Mouse (Mus musculus) heart, embryonic 12.5 days (tissue): ENCODE measurements around the gene Dhps. TPM values are rescaled to one million over a fixed set of nuclear protein-coding genes. Genes with fewer than 3 reads are reported as not detected.
A peak's percentile ranks its signal among the peaks of the same experiment; 100 is the strongest.
"Not testable (repeated sequence)": the region's sequence is repeated elsewhere in the genome, so short reads cannot be mapped to it uniquely, and the experiment has no call there.

Source experiments
- ATAC-seq: fragments of 200-750 bp; cut with Nextera tagmentation; 2 replicates; pipeline ENCODE4 v1.8.0; 2017; ENCODE audit warnings: moderate TSS enrichment, moderate library complexity; ENCODE audit not compliant: insufficient number of reproducible peaks, low FRiP score
- H3K27ac ChIP-seq: fragments of 300-500 bp; sonication (generic); 2 replicates; pipeline ENCODE4 v1.5.1; 2016; ENCODE audit warnings: mild to moderate bottlenecking, moderate library complexity; ENCODE audit not compliant: poor library complexity, severe bottlenecking
- H3K27me3 ChIP-seq: fragments of 300-500 bp; sonication (generic); replicated peaks from 2 replicates; pipeline ENCODE4 v1.6.1; 2016; ENCODE audit warnings: mild to moderate bottlenecking, moderate library complexity
- H3K36me3 ChIP-seq: fragments of 300-500 bp; sonication (generic); 2 replicates; pipeline ENCODE4 v1.6.1; 2016; ENCODE audit warnings: mild to moderate bottlenecking, moderate library complexity
- H3K4me1 ChIP-seq: fragments of 300-500 bp; sonication (generic); replicated peaks from 2 replicates; pipeline ENCODE4 v1.6.1; 2016; ENCODE audit warnings: mild to moderate bottlenecking
- H3K4me2 ChIP-seq: fragments of 300-500 bp; sonication (generic); 2 replicates; pipeline ENCODE4 v1.6.1; 2016; ENCODE audit warnings: mild to moderate bottlenecking, moderate library complexity
- H3K4me3 ChIP-seq: fragments of 300-500 bp; sonication (generic); 2 replicates; pipeline ENCODE4 v1.5.1; 2016; ENCODE audit warnings: mild to moderate bottlenecking
- H3K9ac ChIP-seq: fragments of 300-500 bp; sonication (generic); 2 replicates; pipeline ENCODE4 v1.6.1; 2016; ENCODE audit warnings: mild to moderate bottlenecking, moderate library complexity
- H3K9me3 ChIP-seq: fragments of 300-500 bp; sonication (generic); replicated peaks from 2 replicates; pipeline ENCODE4 v1.6.1; 2016; ENCODE audit warnings: mild to moderate bottlenecking, moderate library complexity
- WGBS: fragments of 180-500 bp; shearing (Covaris S2); methylation state at CpG from one replicate; pipeline ENCODE4 v1.1.7; 2016; 5-methylcytosine and 5-hydroxymethylcytosine counted together
- polyA plus RNA-seq: library from polyadenylated mRNA; unstranded; fragments of >200 nt; fragmentation: Nextera tagmentation; extraction: Ambion mirVana; gene quantifications from 2 replicates; pipeline ENCODE4 v1.2.1, GENCODE M21; 2016

The Dhps gene
- polyA plus RNA-seq, 1 experiment from 2014 or later = 60.9 TPM

GRCm38 (mm10) chr8:85096196-85096595 is 24.6 kb downstream of the Dhps start:
- no peak overlapping the region for H3K27ac ChIP-seq
- peaks cover 2% of the 10 kb centered on the region; the same call in 1 of the 2 replicates for H3K9me3 ChIP-seq
- H3K27me3 ChIP-seq = no peaks in the 10 kb centered on the region
- no peak overlapping the region for H3K4me2 ChIP-seq
- no peak overlapping the region for H3K9ac ChIP-seq
- no peaks in the 10 kb centered on the region for H3K4me1 ChIP-seq
- WGBS = 88% methylated on average over 16 of the region's 16 CpGs
- no peak for ATAC-seq
- peaks cover 54% of the 10 kb centered on the region for H3K36me3 ChIP-seq
- H3K4me3 ChIP-seq = no peak overlapping the region

- Histone ChIP-seq H3K4me2 (no peak overlapping the region), H3K27ac (no peak overlapping the region), H3K27me3 (no peaks in the 10 kb centered on the region), H3K4me1 (no peaks in the 10 kb centered on the region), H3K36me3 (peaks cover 51% of the 10 kb centered on the region), H3K4me3 (no peak overlapping the region), H3K9ac (no peak overlapping the region), H3K9me3 (peaks cover 6% of the 10 kb centered on the region; the same call in 1 of the 2 replicates)
- no peak for ATAC-seq
- 76% methylated on average over 4 of the region's 4 CpGs for WGBS
Observed at GRCm38 (mm10) chr8:85096850-85097249, 25.3 kb downstream of the Dhps start.

- 79% methylated on average over 4 of the region's 4 CpGs for WGBS
- H3K9ac ChIP-seq = no peak overlapping the region
- no peak for ATAC-seq
Observed at GRCm38 (mm10) chr8:85100076-85100665, 28.6 kb downstream of the Dhps start.

GRCm38 (mm10) chr8:85113241-85113640 is 41.7 kb downstream of the Dhps start:
- H3K27me3 ChIP-seq = no peaks in the 10 kb centered on the region
- ATAC-seq = no peak

More at GRCm38 (mm10) chr8:85100076-85100665, 28.6 kb downstream of the Dhps start:
- H3K27ac ChIP-seq = no peak overlapping the region
- no peak overlapping the region for H3K4me2 ChIP-seq
- H3K4me3 ChIP-seq = no peak overlapping the region
- H3K9me3 ChIP-seq = peaks cover 14% of the 10 kb centered on the region; the same call in 1 of the 2 replicates
- no peaks in the 10 kb centered on the region for H3K27me3 ChIP-seq
- H3K36me3 ChIP-seq = peaks cover 32% of the 10 kb centered on the region
- no peaks in the 10 kb centered on the region for H3K4me1 ChIP-seq

GRCm38 (mm10) chr8:85115501-85115900 is 43.9 kb downstream of the Dhps start:
- no peak for ATAC-seq
- H3K4me2 ChIP-seq = no peak overlapping the region
- H3K27ac ChIP-seq = no peak overlapping the region
- H3K4me3 ChIP-seq = no peak overlapping the region
- H3K36me3 ChIP-seq = peaks cover 13% of the 10 kb centered on the region
- H3K9ac ChIP-seq = no peak overlapping the region
- no peaks in the 10 kb centered on the region for H3K27me3 ChIP-seq
- H3K4me1 ChIP-seq = peaks cover 6% of the 10 kb centered on the region
- WGBS = 72% methylated on average over 4 of the region's 4 CpGs
- H3K9me3 ChIP-seq = peaks cover 2% of the 10 kb centered on the region

More at GRCm38 (mm10) chr8:85113241-85113640, 41.7 kb downstream of the Dhps start:
- Histone ChIP-seq H3K4me3 (no peak overlapping the region), H3K4me1 (no peaks in the 10 kb centered on the region), H3K36me3 (peaks cover 25% of the 10 kb centered on the region), H3K4me2 (no peak overlapping the region), H3K9ac (no peak overlapping the region), H3K9me3 (peaks cover 12% of the 10 kb centered on the region), H3K27ac (no peak overlapping the region)
- WGBS = 88% methylated on average over 10 of the region's 10 CpGs

DNA sequence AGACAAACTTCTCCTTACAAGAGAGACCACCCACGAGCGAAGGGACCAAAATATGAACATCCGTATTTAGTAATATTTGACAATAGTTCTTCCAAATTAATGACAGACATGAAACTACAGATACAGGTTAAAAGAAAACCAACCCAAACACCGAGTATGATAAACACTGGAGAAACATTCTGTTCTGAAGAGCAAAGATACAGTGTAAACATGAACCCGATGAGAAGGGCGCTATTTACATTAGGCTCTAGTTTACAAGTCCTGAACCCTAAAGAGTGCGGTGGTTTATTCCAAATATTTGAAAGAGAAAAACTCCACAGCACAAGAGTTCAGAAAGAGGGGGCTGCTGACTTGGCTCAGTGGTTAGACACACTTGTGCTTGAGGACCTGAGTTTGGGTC is 45.4 kb downstream of the Dhps start:
- WGBS = 87% methylated on average over 7 of the region's 7 CpGs
- no peaks in the 10 kb centered on the region for H3K27me3 ChIP-seq
- peaks cover 6% of the 10 kb centered on the region for H3K4me1 ChIP-seq
- ATAC-seq = no peak
- H3K4me3 ChIP-seq = no peak overlapping the region
- no peak overlapping the region for H3K27ac ChIP-seq
- no peak overlapping the region for H3K9ac ChIP-seq
- H3K36me3 ChIP-seq = peaks cover under 1% of the 10 kb centered on the region; the same call in 1 of the 2 replicates
- H3K4me2 ChIP-seq = no peak overlapping the region
- H3K9me3 ChIP-seq = no peaks in the 10 kb centered on the region

- Histone ChIP-seq H3K9me3 (no peaks in the 10 kb centered on the region), H3K27me3 (no peaks in the 10 kb centered on the region), H3K36me3 (no peaks in the 10 kb centered on the region), H3K4me2 (peak overlapping the region; percentile 81), H3K4me3 (peak overlapping the region; percentile 77), H3K9ac (peak overlapping the region; percentile 78), H3K4me1 (peaks cover 6% of the 10 kb centered on the region), H3K27ac (peak overlapping the region; percentile 40; the same call in 1 of the 2 replicates)
- ATAC-seq = peak; percentile 73
- 6% methylated on average over 37 of the region's 37 CpGs for WGBS
Observed at GRCm38 (mm10) chr8:85119052-85119981, 47.8 kb downstream of the Dhps start.

GRCm38 (mm10) chr8:85120251-85120650 is 48.7 kb downstream of the Dhps start:
- H3K4me3 ChIP-seq, H3K27me3 ChIP-seq, H3K27ac ChIP-seq, H3K9me3 ChIP-seq, H3K36me3 ChIP-seq, H3K9ac ChIP-seq, H3K4me2 ChIP-seq, H3K4me1 ChIP-seq, ATAC-seq: not testable (repeated sequence)
- 78% methylated on average over 5 of the region's 5 CpGs for WGBS

GRCm38 (mm10) chr8:85122995-85123394 is 51.4 kb downstream of the Dhps start, which contains the start of gene Zfp791:
Gene Zfp791 (minus strand): TSS chr8:85123095.
- H3K27me3 ChIP-seq = no peaks in the 10 kb centered on the region
- no peaks in the 10 kb centered on the region for H3K36me3 ChIP-seq
- no peak within 1 kb of the TSS for H3K4me2 ChIP-seq
- no peak within 1 kb of the TSS for H3K27ac ChIP-seq
- WGBS = 70% methylated on average over 3 of the region's 3 CpGs
- no peak within 1 kb of the TSS for H3K9ac ChIP-seq
- ATAC-seq = no peak
- H3K9me3 ChIP-seq = no peaks in the 10 kb centered on the region
- H3K4me1 ChIP-seq = peaks cover 6% of the 10 kb centered on the region
- H3K4me3 ChIP-seq = no peak within 1 kb of the TSS

DNA sequence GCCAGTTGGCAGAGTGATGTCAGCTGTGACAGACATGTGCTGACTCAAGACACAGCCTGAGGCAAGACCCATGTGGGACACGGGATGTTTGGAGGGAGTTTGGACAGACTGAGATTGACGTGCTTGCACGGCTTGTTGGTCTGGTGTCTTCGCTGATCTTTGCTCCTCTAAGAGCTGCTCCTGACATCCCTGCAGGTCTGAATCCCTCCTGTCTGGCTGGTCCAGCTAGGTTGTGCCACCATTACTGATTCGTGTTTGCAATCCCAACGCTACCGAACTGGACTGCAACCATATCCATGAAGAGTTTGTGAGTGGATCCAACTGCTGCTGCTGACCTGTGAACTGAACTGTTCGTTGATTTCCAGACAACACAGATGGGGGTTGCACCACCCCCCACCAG is 52.1 kb downstream of the Dhps start:
- no peaks in the 10 kb centered on the region for H3K9me3 ChIP-seq

More for the DNA sequence above, 52.1 kb downstream of the Dhps start:
- H3K9ac ChIP-seq = no peak overlapping the region
- H3K4me3 ChIP-seq = no peak overlapping the region
- peaks cover 4% of the 10 kb centered on the region for H3K4me1 ChIP-seq
- WGBS = 83% methylated on average over 8 of the region's 8 CpGs
- ATAC-seq = no peak
- no peak overlapping the region for H3K27ac ChIP-seq
- no peaks in the 10 kb centered on the region for H3K36me3 ChIP-seq
- H3K27me3 ChIP-seq = no peaks in the 10 kb centered on the region
- no peak overlapping the region for H3K4me2 ChIP-seq
